Mouse (Mus musculus) granulocyte monocyte progenitor cell, adult 5-6 weeks (primary cell): Measurements from ENCODE around the gene Grk4. TPM values are rescaled to one million over a fixed set of nuclear protein-coding genes. Genes with fewer than 3 reads are reported as not detected.
A peak's percentile ranks its signal among the peaks of the same experiment; 100 is the strongest.
"Not testable (repeated sequence)": the region's sequence is repeated elsewhere in the genome, so short reads cannot be mapped to it uniquely, and the experiment has no call there.

Experiments used
- ATAC-seq: replicated peaks from 2 replicates; pipeline ENCODE4 v1.8.0; 2016; ENCODE audit warnings: mild to moderate bottlenecking, moderate TSS enrichment, inconsistent platforms; ENCODE audit not compliant: poor library complexity, severe bottlenecking
- total RNA-seq, 2 experiments: library from RNA; stranded (forward) in 1 of 2; stranded (reverse) in 1 of 2; fragments of 200-712, 200-1000 nt in 1 of 2; fragments of >200 nt in 1 of 2; fragmentation: Nextera tagmentation in 1 of 2; gene quantifications; 2 replicates each; pipeline ENCODE4 v1.2.3; 2014 to 2017

Grk4 gene
- total RNA-seq, 2 experiments from 2014 or later, result 0.95 to 1.4 TPM

- peak; percentile 98 for ATAC-seq
Measured at GRCm38 (mm10) chr5:34695521-34695920, 35.3 kb downstream of the Grk4 start.

GRCm38 (mm10) chr5:34708436-34708835 lies 48.3 kb downstream of the Grk4 start:
- ATAC-seq, result no peak

GRCm38 (mm10) chr5:34714371-34714770 lies 54.2 kb downstream of the Grk4 start:
- not testable (repeated sequence) for ATAC-seq

GRCm38 (mm10) chr5:34714816-34715215 lies 54.6 kb downstream of the Grk4 start:
- no peak for ATAC-seq

- no peak for ATAC-seq
Measured at GRCm38 (mm10) chr5:34729141-34729540, 69.0 kb downstream of the Grk4 start.

GRCm38 (mm10) chr5:34730255-34730654 lies 70.1 kb downstream of the Grk4 start:
- no peak for ATAC-seq

GRCm38 (mm10) chr5:34751477-34751876 lies 91.3 kb downstream of the Grk4 start:
- peak; percentile 66 for ATAC-seq

GRCm38 (mm10) chr5:34758762-34759161 lies 98.6 kb downstream of the Grk4 start:
- ATAC-seq, result no peak

GRCm38 (mm10) chr5:34760850-34761508 lies 100.8 kb downstream of the Grk4 start:
- ATAC-seq, result peak; percentile 7; the same call in 1 of the 2 replicates

GRCm38 (mm10) chr5:34761509-34761908 lies 101.3 kb downstream of the Grk4 start, which contains the start of gene Htt:
Gene Htt, plus strand, starts transcription at chr5:34761740.
- ATAC-seq, result peak; percentile 95

GRCm38 (mm10) chr5:34761934-34762611 lies 101.9 kb downstream of the Grk4 start:
- peak; percentile 29 for ATAC-seq

GRCm38 (mm10) chr5:34771818-34772217 lies 111.6 kb downstream of the Grk4 start:
- no peak for ATAC-seq

- no peak for ATAC-seq
Measured at GRCm38 (mm10) chr5:34772696-34773245, 112.6 kb downstream of the Grk4 start.

GRCm38 (mm10) chr5:34773392-34773791 lies 113.2 kb downstream of the Grk4 start:
- peak; percentile 84 for ATAC-seq

- no peak for ATAC-seq
Measured at GRCm38 (mm10) chr5:34785027-34785426, 124.8 kb downstream of the Grk4 start.

GRCm38 (mm10) chr5:34791141-34791540 lies 131.0 kb downstream of the Grk4 start:
- no peak for ATAC-seq

GRCm38 (mm10) chr5:34800292-34800953 lies 140.2 kb downstream of the Grk4 start:
- no peak for ATAC-seq
